Mouse (Mus musculus) brain, embryonic 14.5 days (tissue): ENCODE measurements around the gene Celf5. TPM values are rescaled to one million over a fixed set of nuclear protein-coding genes. Genes with fewer than 3 reads are reported as not detected.

Experiments used
- DNase-seq: peaks from one replicate; pipeline ENCODE4 v3.0.0-alpha.2; 2011; ENCODE audit warnings: low read depth
- CTCF ChIP-seq: fragments of 200-500 bp; IDR thresholded peaks from 2 replicates; pipeline ENCODE4 v1.5.1; 2012; ENCODE audit warnings: inconsistent platforms, mild to moderate bottlenecking, moderate library complexity, borderline replicate concordance; ENCODE audit not compliant: insufficient read depth, insufficient read length; ENCODE audit errors: extremely low read depth
- POLR2A ChIP-seq: fragments of 200-500 bp; IDR thresholded peaks from 2 replicates; pipeline ENCODE4 v1.6.1; 2012; ENCODE audit warnings: mild to moderate bottlenecking, inconsistent platforms, borderline replicate concordance; ENCODE audit not compliant: poor library complexity, insufficient read depth, insufficient read length, severe bottlenecking; ENCODE audit errors: extremely low read depth
- polyA plus RNA-seq: library from polyadenylated mRNA; depleted of rRNA; stranded (reverse); fragments of >200 nt; gene quantifications from 2 replicates; pipeline ENCODE4 v1.2.3, GENCODE M21; 2012

Gene Celf5
- polyA plus RNA-seq, 1 experiment = 427 TPM

DNA sequence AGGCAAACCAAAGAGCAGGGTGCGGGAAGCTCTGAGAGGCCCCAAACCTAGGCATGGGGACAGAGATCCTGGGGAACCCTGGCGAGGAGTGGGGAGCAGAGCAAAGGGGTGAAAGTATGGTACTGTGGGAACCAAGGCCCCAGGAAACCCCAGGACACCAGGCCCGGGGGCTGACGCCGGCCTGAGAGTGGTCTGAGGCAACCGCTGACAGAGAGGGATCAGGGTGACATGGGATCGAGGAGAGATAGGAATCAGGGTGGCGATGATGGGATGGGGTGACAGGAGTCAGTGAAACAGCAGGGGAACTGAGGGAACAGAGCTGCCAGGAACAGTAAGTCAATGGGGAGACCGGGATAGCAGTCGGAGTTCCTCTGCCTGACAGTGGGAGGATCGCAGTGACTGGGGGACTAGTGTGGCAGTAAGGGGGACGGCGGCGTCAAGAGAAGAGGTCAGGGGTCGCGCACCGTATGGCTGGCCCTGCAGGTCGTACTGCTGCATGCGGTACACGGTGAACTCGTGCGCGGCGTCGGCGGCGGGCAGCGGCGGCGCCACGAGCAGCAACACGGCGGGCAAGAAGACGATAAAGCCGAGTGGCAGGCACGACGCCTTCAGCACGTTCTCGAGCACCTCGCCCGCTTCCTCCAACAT, 13.2 kb upstream of the Celf5 start:
- DNase-seq = no peak
- no peak for TF ChIP-seq CTCF
- no peak for TF ChIP-seq POLR2A

GRCm38 (mm10) chr10:81495151-81495550, 12.6 kb upstream of the Celf5 start:
- no peak for DNase-seq
- TF ChIP-seq POLR2A (no peak), CTCF (no peak)

DNA sequence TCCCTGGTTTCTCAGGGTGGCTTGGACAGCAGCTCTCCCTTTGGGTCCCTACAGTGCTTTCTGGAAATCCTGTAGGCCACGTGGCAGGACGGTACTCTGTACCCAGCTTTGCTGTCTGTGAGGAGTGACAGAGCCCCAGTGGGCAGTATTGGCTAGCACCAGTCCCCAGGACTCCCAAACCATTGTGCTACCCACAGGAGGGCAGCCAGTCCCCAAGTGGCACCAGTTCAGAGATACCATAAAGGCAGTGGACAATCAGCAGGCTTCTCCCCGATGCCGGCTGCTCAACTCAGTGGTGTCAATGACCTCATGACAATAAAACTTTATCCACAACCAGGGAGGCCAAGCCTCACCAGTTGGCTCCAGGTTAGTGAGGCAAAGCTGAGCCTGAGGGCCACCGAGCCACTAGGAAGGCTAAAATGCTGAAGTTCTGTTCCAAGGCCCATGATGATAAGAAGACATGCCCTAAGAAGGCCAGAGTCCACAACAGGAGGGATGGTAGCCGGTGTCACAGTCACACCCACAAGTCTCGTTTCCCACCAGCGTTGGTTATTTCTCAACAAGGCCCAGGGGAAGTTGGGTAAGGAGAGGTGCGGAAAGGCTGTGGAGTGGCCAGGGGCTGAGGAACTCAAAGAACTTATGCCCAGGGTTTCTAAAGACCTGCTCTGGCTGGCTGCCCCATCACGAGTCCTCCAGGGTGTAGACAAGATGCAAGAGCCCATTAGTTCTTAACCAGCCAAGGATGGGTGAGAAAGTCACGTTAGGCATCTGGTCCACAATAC, 11.9 kb upstream of the Celf5 start:
- no peak for DNase-seq
- no peak for TF ChIP-seq CTCF
- no peak for TF ChIP-seq POLR2A

GRCm38 (mm10) chr10:81493601-81494220, 11.2 kb upstream of the Celf5 start:
- no peak for TF ChIP-seq POLR2A
- peak; percentile 19; the same call in 1 of the 2 replicates for TF ChIP-seq CTCF
- no peak for DNase-seq

GRCm38 (mm10) chr10:81492606-81493240, 10.2 kb upstream of the Celf5 start:
- TF ChIP-seq POLR2A (no peak), CTCF (no peak)

GRCm38 (mm10) chr10:81491018-81491417, 8.5 kb upstream of the Celf5 start:
- TF ChIP-seq POLR2A (no peak), CTCF (no peak)
- no peak for DNase-seq

More at GRCm38 (mm10) chr10:81492606-81493240, 10.2 kb upstream of the Celf5 start:
- no peak for DNase-seq

GRCm38 (mm10) chr10:81489941-81490340, 7.4 kb upstream of the Celf5 start:
- DNase-seq = no peak
- TF ChIP-seq CTCF (no peak), POLR2A (no peak)

DNA sequence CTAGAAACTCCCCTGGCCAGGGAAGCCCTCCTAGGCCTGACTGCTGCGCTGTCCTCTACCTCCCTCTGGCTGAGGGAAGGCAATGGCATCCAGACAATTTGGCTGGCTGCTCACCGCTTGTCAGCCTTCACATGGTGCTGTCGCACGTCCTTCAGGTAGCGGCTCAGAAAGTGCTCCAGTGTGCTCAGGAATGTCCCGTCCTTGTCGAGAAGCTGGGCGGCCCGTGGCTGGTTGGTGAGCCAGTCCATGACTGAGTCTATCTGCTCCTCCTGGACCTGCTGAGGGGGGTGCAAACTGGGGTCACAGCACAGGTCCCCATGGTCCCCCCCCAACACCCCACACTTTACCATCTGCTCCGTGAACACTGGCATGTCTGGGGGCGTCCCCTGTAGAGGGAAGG, 5.6 kb upstream of the Celf5 start:
- no peak for DNase-seq
- TF ChIP-seq CTCF = no peak
- no peak for TF ChIP-seq POLR2A

DNA sequence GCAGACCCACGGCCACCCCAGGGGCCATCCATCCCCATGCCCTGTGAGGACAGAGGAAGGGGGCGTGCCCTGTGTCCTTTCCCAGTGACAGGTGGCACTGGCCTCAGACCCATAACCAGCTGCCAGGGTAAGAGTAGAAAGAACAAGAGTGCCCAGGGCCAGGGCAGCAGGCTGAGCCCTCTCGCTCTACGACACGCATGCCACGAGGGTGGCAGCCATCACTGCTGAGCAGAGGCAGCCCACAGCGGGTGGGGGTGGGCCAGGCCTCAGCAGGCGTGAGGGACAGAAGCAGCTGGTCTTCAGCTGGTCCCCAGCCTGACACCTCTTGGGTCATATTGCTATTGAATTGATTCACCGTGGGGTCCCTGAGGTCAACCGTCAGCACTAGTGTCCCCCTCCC, 4.0 kb upstream of the Celf5 start:
- TF ChIP-seq POLR2A (no peak), CTCF (no peak)
- no peak for DNase-seq

GRCm38 (mm10) chr10:81485479-81486018, 3.0 kb upstream of the Celf5 start:
- no peak for TF ChIP-seq CTCF
- no peak for TF ChIP-seq POLR2A
- no peak for DNase-seq

GRCm38 (mm10) chr10:81485060-81485449, 2.5 kb upstream of the Celf5 start:
- peak; percentile 35 for DNase-seq
- no peak for TF ChIP-seq POLR2A
- TF ChIP-seq CTCF = no peak

GRCm38 (mm10) chr10:81484441-81485059, 2.0 kb upstream of the Celf5 start:
- TF ChIP-seq CTCF (no peak), POLR2A (no peak)
- DNase-seq = peak; percentile 74
